Mouse (Mus musculus): Measurements from ENCODE around the gene Fktn.

DNA sequence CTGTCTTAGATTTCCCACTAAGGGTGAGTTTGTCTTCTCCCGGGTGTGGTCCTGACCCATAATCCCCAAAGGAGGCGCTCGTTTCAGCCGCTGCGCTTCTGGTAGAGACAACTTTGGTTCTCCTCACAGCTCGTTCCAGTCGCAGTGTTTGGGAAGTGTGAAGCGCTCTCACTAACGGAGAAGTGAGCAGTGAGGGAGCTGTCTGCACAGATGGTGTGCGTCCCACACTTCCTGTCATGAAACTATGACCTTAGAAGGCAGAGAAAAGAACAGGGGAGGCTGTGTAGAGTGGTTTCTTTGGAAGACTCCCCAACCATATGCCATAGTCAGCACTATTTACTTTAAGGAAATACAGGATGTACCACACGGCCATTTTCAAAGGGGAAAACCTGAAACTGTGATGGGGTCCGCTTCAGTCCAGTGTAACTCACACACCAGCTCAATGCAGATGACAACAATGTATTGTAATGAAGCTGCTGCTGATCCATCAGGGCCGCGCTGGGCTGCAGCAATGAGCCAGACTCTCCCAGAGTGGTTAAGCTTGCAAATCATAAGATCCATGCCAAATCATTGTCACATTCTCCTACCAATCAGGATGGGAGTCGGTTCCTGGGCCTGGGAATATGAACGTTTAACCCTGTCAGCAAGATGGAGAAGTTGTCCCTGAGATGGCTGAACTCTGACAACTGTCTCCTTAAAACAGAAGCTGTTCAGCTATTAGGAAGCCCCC is 36.8 kb downstream of the Fktn start:
- TF ChIP-seq CTCF (IDR thresholded peaks at IDR 0.05; ENCODE audit: low read depth) (peak; percentile 18; the same call in 1 of the 2 replicates), EP300 (optimal IDR thresholded peaks at IDR 0.05) (no peak)
